Comparison of ENCODE assay signal across 14 mouse cellular contexts in the genomic region with DNA sequence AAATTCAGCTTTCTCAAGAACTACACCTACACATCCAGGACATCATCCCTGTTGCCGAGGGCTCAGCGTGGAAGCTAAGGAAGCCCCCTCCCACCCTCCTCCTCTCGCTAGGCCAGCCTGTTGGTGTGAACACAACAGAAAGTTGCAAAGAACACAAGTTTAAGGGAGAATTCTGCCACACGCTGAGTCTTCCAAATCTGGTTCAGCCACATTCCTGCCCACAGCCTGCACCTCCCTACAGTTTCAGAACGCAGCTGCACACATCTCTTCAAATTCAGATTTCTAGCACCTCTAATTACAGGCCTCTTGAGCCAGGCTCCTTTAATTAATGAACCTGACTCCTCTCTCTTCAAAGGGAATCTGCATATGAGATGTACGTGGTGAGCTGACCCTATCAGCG. TPM values are rescaled to one million over a fixed set of nuclear protein-coding genes. Genes with fewer than 3 reads are reported as not detected.
DNase-seq lines count a peak whose midpoint lies in the region; ATAC-seq lines count a peak whose summit lies in the region.
"Had no signal": no experiment of that assay in that cellular context is flagged by ENCODE, and none has a peak within 500 bp of the region (broad histone marks: within the 10 kb centered on the region; RNA-seq: fewer than 3 reads in every experiment).

No protein-coding gene starts in this region.

- no peak overlapping the region for H3K4me3 ChIP-seq in heart, embryonic 12.5 days
- H3K4me3 ChIP-seq in embryonic facial prominence, embryonic 10.5 days: no peak overlapping the region
- no peak overlapping the region for H3K4me3 ChIP-seq in neural tube, embryonic 14.5 days (ENCODE audit: low read depth, low read length)
- H3K4me3 ChIP-seq: midbrain, embryonic 12.5 days; neural tube, embryonic 12.5 days had no signal

- H3K9me3 ChIP-seq in heart, embryonic 12.5 days (replicated peaks): no peaks in the 10 kb centered on the region
- H3K9me3 ChIP-seq in embryonic facial prominence, embryonic 10.5 days: no peaks in the 10 kb centered on the region
- no peaks in the 10 kb centered on the region for H3K9me3 ChIP-seq in neural tube, embryonic 14.5 days (ENCODE audit: control insufficient read depth, low read length)
- H3K9me3 ChIP-seq: midbrain, embryonic 12.5 days; neural tube, embryonic 12.5 days had no signal

- no peak for ATAC-seq in heart, embryonic 12.5 days (ENCODE audit: insufficient number of reproducible peaks, low FRiP score)
- no peak for ATAC-seq in neural tube, embryonic 14.5 days (ENCODE audit: low read depth)
- ATAC-seq: intestine, embryonic 16.5 days had no signal

- WGBS in heart, embryonic 12.5 days: 63% methylated on average over 7 of the region's 7 CpGs
- WGBS in embryonic facial prominence, embryonic 10.5 days: 52% methylated on average over 7 of the region's 7 CpGs
- 37% methylated on average over 7 of the region's 7 CpGs for WGBS in neural tube, embryonic 14.5 days

- 0 out of 2 replicates have a peak overlapping the region, but pooled peaks have one; percentile 25 for H3K27ac ChIP-seq in heart, embryonic 12.5 days (ENCODE audit: poor library complexity, severe bottlenecking)
- H3K27ac ChIP-seq in embryonic facial prominence, embryonic 10.5 days (replicated peaks): peak overlapping the region; percentile 1; the same call in 1 of the 2 replicates
- 0 out of 2 replicates have a peak overlapping the region, but pooled peaks have one; percentile 40 for H3K27ac ChIP-seq in neural tube, embryonic 14.5 days (ENCODE audit: low read depth, low read length)

- 0 out of 2 replicates have a peak overlapping the region, but pooled peaks have one; percentile 3 for H3K4me2 ChIP-seq in heart, embryonic 12.5 days
- H3K4me2 ChIP-seq in neural tube, embryonic 14.5 days (ENCODE audit: low read depth, low read length): no peak overlapping the region
- H3K4me2 ChIP-seq: midbrain, embryonic 12.5 days had no signal

- no peaks in the 10 kb centered on the region for H3K27me3 ChIP-seq in heart, embryonic 12.5 days (replicated peaks)
- no peaks in the 10 kb centered on the region for H3K27me3 ChIP-seq in embryonic facial prominence, embryonic 10.5 days (replicated peaks; ENCODE audit: low read depth, poor library complexity, severe bottlenecking)
- H3K27me3 ChIP-seq in neural tube, embryonic 14.5 days (ENCODE audit: control insufficient read depth, insufficient read depth, low read length): no peaks in the 10 kb centered on the region
- H3K27me3 ChIP-seq: neural tube, embryonic 12.5 days had no signal

- DNase-seq in heart, postnatal 36 days: no peak
- DNase-seq in kidney, postnatal 14 days: peak; percentile 24
- no peak for DNase-seq in kidney, adult 8-10 months
- no peak for DNase-seq in embryonic facial prominence, embryonic 10.5 days (ENCODE audit: low spot score)
- no peak for DNase-seq in spleen, postnatal 4 days (ENCODE audit: low spot score in 2 of 2)
- no peak for DNase-seq in urinary bladder, adult 2 months (ENCODE audit: low spot score)
- DNase-seq: adrenal gland, postnatal 14 days; left cerebral cortex, postnatal 4 days; lung, adult 18-20 months had no signal

- 0 out of 2 replicates have a peak overlapping the region, but pooled peaks have one; percentile 19 for H3K9ac ChIP-seq in heart, embryonic 12.5 days
- H3K9ac ChIP-seq in neural tube, embryonic 14.5 days (replicated peaks; ENCODE audit: low read depth, low read length): no peak overlapping the region
- H3K9ac ChIP-seq: midbrain, embryonic 12.5 days had no signal

- intact Hi-C loops in heart, postnatal 36 days (cut with DNase I): no loop called here

- H3K36me3 ChIP-seq in heart, embryonic 12.5 days: no peaks in the 10 kb centered on the region
- no peaks in the 10 kb centered on the region for H3K36me3 ChIP-seq in embryonic facial prominence, embryonic 10.5 days (replicated peaks)
- H3K36me3 ChIP-seq in neural tube, embryonic 14.5 days (ENCODE audit: control insufficient read depth, insufficient read depth, low read length): no peaks in the 10 kb centered on the region
- H3K36me3 ChIP-seq: midbrain, embryonic 12.5 days; neural tube, embryonic 12.5 days had no signal

- H3K4me1 ChIP-seq in heart, embryonic 12.5 days (replicated peaks): peaks cover 61% of the 10 kb centered on the region
- peaks cover 80% of the 10 kb centered on the region for H3K4me1 ChIP-seq in embryonic facial prominence, embryonic 10.5 days
- H3K4me1 ChIP-seq in neural tube, embryonic 14.5 days (ENCODE audit: control insufficient read depth, insufficient read depth, low read length): peaks cover 49% of the 10 kb centered on the region

RNA-seq across cellular contexts. Expression of a gene that starts 41.4 kb away (rescaled TPM):
- 44.1 and 44.3 TPM in 2 replicates for polyA plus RNA-seq in heart, embryonic 12.5 days (2016; fragmentation: Nextera tagmentation; extraction: Ambion mirVana)
- total RNA-seq in heart, postnatal 36 days (2021): 10 to 100 TPM; 21.5 to 23.5 TPM
- polyA plus RNA-seq in embryonic facial prominence, embryonic 10.5 days (2016; fragmentation: Nextera tagmentation; extraction: Ambion mirVana): 59.0 and 60.7 TPM in 2 replicates
- 40.9 and 44.4 TPM in 2 replicates for polyA plus RNA-seq in neural tube, embryonic 14.5 days (2014; fragmentation: Nextera tagmentation; extraction: Ambion mirVana)
- polyA plus RNA-seq in urinary bladder, adult 2 months (2012; rRNA removed): 31.1 and 31.8 TPM in 2 replicates

RNA-seq across cellular contexts. Expression of a gene that starts 45.6 kb away (rescaled TPM):
- 37.8 and 39.9 TPM in 2 replicates for polyA plus RNA-seq in heart, embryonic 12.5 days (2016; fragmentation: Nextera tagmentation; extraction: Ambion mirVana)
- 10 to 100 TPM; 35.6 to 41.7 TPM for total RNA-seq in heart, postnatal 36 days (2021)
- polyA plus RNA-seq in embryonic facial prominence, embryonic 10.5 days (2016; fragmentation: Nextera tagmentation; extraction: Ambion mirVana): 34.2 and 36.9 TPM in 2 replicates
- polyA plus RNA-seq in neural tube, embryonic 14.5 days (2014; fragmentation: Nextera tagmentation; extraction: Ambion mirVana): 23.8 and 28.0 TPM in 2 replicates
- polyA plus RNA-seq in urinary bladder, adult 2 months (2012; rRNA removed): 28.6 and 32.9 TPM in 2 replicates
